Mouse (Mus musculus) adrenal gland, postnatal 10 days (tissue): Measurements from ENCODE around the gene Cpa1. TPM values are rescaled to one million over a fixed set of nuclear protein-coding genes. Genes with fewer than 3 reads are reported as not detected.
A peak's percentile ranks its signal among the peaks of the same experiment; 100 is the strongest.

Source experiments
- DNase-seq: peaks from one replicate; pipeline ENCODE4 v3.0.0; 2021; ENCODE audit warnings: mixed read lengths
- long read RNA-seq, 2 experiments: library from polyadenylated mRNA; stranded (forward); transcript quantifications; one replicate each; pipeline ENCODE4 v2.0.0; 2021
- total RNA-seq, 2 experiments: library from RNA; stranded (reverse); gene quantifications; 2 replicates each; pipeline ENCODE4 v1.2.3; 2021

Gene Cpa1
- total RNA-seq, result under 1 TPM in 1 of 2 experiments, not detected in 1; 0.36 TPM
- long read RNA-seq, experiment 1, result 0 reads
- long read RNA-seq, experiment 2, result 0 reads

GRCm38 (mm10) chr6:30638674-30639268 lies at the start of gene Cpa1:
Cpa1 (plus strand) TSS chr6:30639218.
- no peak for DNase-seq

- no peak for DNase-seq
Observed at GRCm38 (mm10) chr6:30589819-30590218, 49.2 kb upstream of the Cpa1 start.

- no peak for DNase-seq
Observed at GRCm38 (mm10) chr6:30591851-30592404, 47.1 kb upstream of the Cpa1 start.

- no peak for DNase-seq
Observed at GRCm38 (mm10) chr6:30592417-30592974, 46.5 kb upstream of the Cpa1 start.

- DNase-seq, result no peak
Observed at GRCm38 (mm10) chr6:30594364-30594763, 44.7 kb upstream of the Cpa1 start.

GRCm38 (mm10) chr6:30596230-30596898 lies 42.7 kb upstream of the Cpa1 start:
- no peak for DNase-seq

- DNase-seq, result no peak
Observed at GRCm38 (mm10) chr6:30600033-30600432, 39.0 kb upstream of the Cpa1 start.

- DNase-seq, result no peak
Observed at GRCm38 (mm10) chr6:30600995-30601394, 38.0 kb upstream of the Cpa1 start.

- no peak for DNase-seq
Observed at GRCm38 (mm10) chr6:30604342-30604867, 34.6 kb upstream of the Cpa1 start.

- DNase-seq, result no peak
Observed at GRCm38 (mm10) chr6:30605111-30605510, 33.9 kb upstream of the Cpa1 start.

- DNase-seq, result no peak
Observed at GRCm38 (mm10) chr6:30605672-30606071, 33.3 kb upstream of the Cpa1 start.

GRCm38 (mm10) chr6:30610710-30611109 lies 28.3 kb upstream of the Cpa1 start, which contains the start of gene Cpa5:
Cpa5 (plus strand) TSS chr6:30611010.
- DNase-seq, result no peak

- DNase-seq, result no peak
Observed at GRCm38 (mm10) chr6:30611212-30611611, 27.8 kb upstream of the Cpa1 start.

- no peak for DNase-seq
Observed at GRCm38 (mm10) chr6:30614251-30614650, 24.8 kb upstream of the Cpa1 start.

GRCm38 (mm10) chr6:30615741-30616140 lies 23.3 kb upstream of the Cpa1 start:
- no peak for DNase-seq

GRCm38 (mm10) chr6:30616491-30616941 lies 22.5 kb upstream of the Cpa1 start:
- no peak for DNase-seq

GRCm38 (mm10) chr6:30617020-30617958 lies 21.7 kb upstream of the Cpa1 start:
- DNase-seq, result peak; percentile 63

- no peak for DNase-seq
Observed at GRCm38 (mm10) chr6:30617959-30618590, 20.9 kb upstream of the Cpa1 start.

GRCm38 (mm10) chr6:30618735-30619134 lies 20.3 kb upstream of the Cpa1 start:
- DNase-seq, result no peak

GRCm38 (mm10) chr6:30619606-30620005 lies 19.4 kb upstream of the Cpa1 start:
- DNase-seq, result no peak

GRCm38 (mm10) chr6:30620591-30620990 lies 18.4 kb upstream of the Cpa1 start:
- no peak for DNase-seq
